In genomic region chr1:89039836-89040235, GRCm38 (mm10) we compare ENCODE assay signal across 19 mouse cellular contexts. TPM values are rescaled to one million over a fixed set of nuclear protein-coding genes. Genes with fewer than 3 reads are reported as not detected.
DNase-seq lines count a peak whose midpoint lies in the region; ATAC-seq lines count a peak whose summit lies in the region.
"Had no signal": no experiment of that assay in that cellular context is flagged by ENCODE, and none has a peak within 500 bp of the region (broad histone marks: within the 10 kb centered on the region; RNA-seq: fewer than 3 reads in every experiment).

No protein-coding gene starts in this region.

- no peaks in the 10 kb centered on the region for H3K9me3 ChIP-seq in kidney, embryonic 14.5 days (ENCODE audit: control insufficient read depth, low read length)
- H3K9me3 ChIP-seq in limb, embryonic 10.5 days (replicated peaks), result no peaks in the 10 kb centered on the region
- H3K9me3 ChIP-seq: embryonic facial prominence, embryonic 10.5 days; forebrain, embryonic 13.5 days; heart, embryonic 12.5 days had no signal

- no peaks in the 10 kb centered on the region for H3K27me3 ChIP-seq in kidney, embryonic 14.5 days (ENCODE audit: control insufficient read depth, insufficient read depth, low read length)
- H3K27me3 ChIP-seq in limb, embryonic 10.5 days (ENCODE audit: low read depth, poor library complexity, severe bottlenecking), result no peaks in the 10 kb centered on the region
- H3K27me3 ChIP-seq: CH12.LX; forebrain, embryonic 13.5 days; heart, embryonic 12.5 days; Patski had no signal

- WGBS in kidney, embryonic 14.5 days, result 17% methylated on average over 2 of the region's 2 CpGs
- WGBS in limb, embryonic 10.5 days, result 11% methylated on average over 2 of the region's 2 CpGs

- H3K4me1 ChIP-seq in kidney, embryonic 14.5 days (ENCODE audit: control insufficient read depth, insufficient read depth, low read length), result peaks cover 15% of the 10 kb centered on the region
- peaks cover 45% of the 10 kb centered on the region for H3K4me1 ChIP-seq in limb, embryonic 10.5 days

- ATAC-seq in kidney, embryonic 14.5 days (ENCODE audit: low FRiP score, low TSS enrichment), result peak; percentile 64; the same call in 1 of the 2 replicates
- ATAC-seq: activated CD4-positive, CD25-positive, alpha-beta regulatory T cell, adult 4 months; forebrain, embryonic 13.5 days; forebrain, postnatal 0 days; Patski had no signal

- H3K27ac ChIP-seq in kidney, embryonic 14.5 days (ENCODE audit: low read depth, low read length), result no peak overlapping the region
- peak overlapping the region; percentile 66; the same call in 1 of the 2 replicates for H3K27ac ChIP-seq in limb, embryonic 10.5 days
- H3K27ac ChIP-seq: embryonic facial prominence, embryonic 10.5 days; forebrain, embryonic 13.5 days; hindbrain, embryonic 10.5 days; hindbrain, embryonic 14.5 days had no signal

- DNase-seq in kidney, adult 18-20 months, result no peak
- DNase-seq in forelimb bud, embryonic 11.5 days (ENCODE audit: low read depth, low spot score), result peak; percentile 82
- no peak for DNase-seq in limb, embryonic 10.5 days (ENCODE audit: low spot score)
- DNase-seq in mesoderm, embryonic 11.5 days (ENCODE audit: low read depth, low spot score), result peak; percentile 44
- DNase-seq in urinary bladder, postnatal 25 days (ENCODE audit: low spot score), result no peak
- DNase-seq: adrenal gland, postnatal 14 days; cerebellum, adult 11-12 months; cerebellum, adult 9-10 months; cerebellum, postnatal 25 days; forebrain, postnatal 0 days had no signal

- no peak overlapping the region for H3K4me2 ChIP-seq in kidney, embryonic 14.5 days (replicated peaks; ENCODE audit: low read depth, low read length)
- H3K4me2 ChIP-seq: forebrain, embryonic 13.5 days; heart, embryonic 12.5 days; hindbrain, embryonic 14.5 days had no signal

- no peak overlapping the region for H3K9ac ChIP-seq in kidney, embryonic 14.5 days (ENCODE audit: low read depth, low read length)
- H3K9ac ChIP-seq: forebrain, embryonic 13.5 days; forebrain, postnatal 0 days; heart, embryonic 12.5 days; hindbrain, embryonic 14.5 days had no signal

- H3K36me3 ChIP-seq in kidney, embryonic 14.5 days (ENCODE audit: control insufficient read depth, insufficient read depth, low read length), result no peaks in the 10 kb centered on the region
- no peaks in the 10 kb centered on the region for H3K36me3 ChIP-seq in limb, embryonic 10.5 days
- H3K36me3 ChIP-seq: embryonic facial prominence, embryonic 10.5 days; heart, embryonic 12.5 days; hindbrain, embryonic 10.5 days had no signal

- no peak overlapping the region for H3K4me3 ChIP-seq in kidney, embryonic 14.5 days (ENCODE audit: low read length)
- H3K4me3 ChIP-seq in limb, embryonic 10.5 days, result no peak overlapping the region
- H3K4me3 ChIP-seq: embryonic facial prominence, embryonic 10.5 days; forebrain, embryonic 13.5 days; heart, embryonic 12.5 days; hindbrain, embryonic 10.5 days had no signal

RNA-seq across cellular contexts. Expression of gene Sh3bp4, which starts 30.4 kb away (rescaled TPM):
- 14.9 and 26.1 TPM in 2 replicates for polyA plus RNA-seq in kidney, embryonic 14.5 days (2014; fragmentation: Nextera tagmentation; extraction: Ambion mirVana)
- polyA plus RNA-seq in limb, embryonic 10.5 days (2016; fragmentation: Nextera tagmentation; extraction: Ambion mirVana), result 25.9 and 26.9 TPM in 2 replicates

Comparison
In these comparisons a context has a peak if more than half of its experiments do, and no peak if none do; other contexts are left out.
1. DNase-seq: peak in forelimb bud, embryonic 11.5 days (single experiment) and mesoderm, embryonic 11.5 days (single experiment); none in kidney, adult 18-20 months (single experiment), limb, embryonic 10.5 days (single experiment) and urinary bladder, postnatal 25 days (single experiment).